Mouse (Mus musculus) cortical plate, adult 2 months (tissue): ENCODE data around the gene Kpna3. TPM values are rescaled to one million over a fixed set of nuclear protein-coding genes. Genes with fewer than 3 reads are reported as not detected.

Experiments used
- H3K27ac ChIP-seq: fragments of 200-500 bp; 2 replicates; pipeline ENCODE4 v1.5.1; 2012; ENCODE audit warnings: low read length, control low read depth, inconsistent platforms; ENCODE audit not compliant: insufficient read depth
- H3K4me1 ChIP-seq: fragments of 200-500 bp; 2 replicates; pipeline ENCODE4 v1.6.1; 2011; ENCODE audit warnings: low read length; ENCODE audit not compliant: control insufficient read depth, insufficient read depth
- H3K4me3 ChIP-seq: fragments of 200-500 bp; 2 replicates; pipeline ENCODE4 v1.5.1; 2011; ENCODE audit warnings: mild to moderate bottlenecking, low read length, control low read depth; ENCODE audit not compliant: insufficient read depth
- CTCF ChIP-seq: fragments of 200-500 bp; IDR thresholded peaks from 2 replicates; pipeline ENCODE4 v1.5.1; 2011; ENCODE audit warnings: mild to moderate bottlenecking, control low read depth, low read length; ENCODE audit not compliant: insufficient read depth; ENCODE audit errors: extremely low read depth
- POLR2A ChIP-seq: fragments of 200-500 bp; IDR thresholded peaks from 2 replicates; pipeline ENCODE4 v1.6.1; 2011; ENCODE audit warnings: mild to moderate bottlenecking, low read length, control low read depth; ENCODE audit not compliant: insufficient read depth; ENCODE audit errors: extremely low read depth
- polyA plus RNA-seq: library from polyadenylated mRNA; depleted of rRNA; stranded (reverse); fragments of >200 nt; gene quantifications from 2 replicates; pipeline ENCODE4 v1.2.3, GENCODE M21; 2012

Gene Kpna3
- polyA plus RNA-seq, 1 experiment, result 47.6 TPM

DNA sequence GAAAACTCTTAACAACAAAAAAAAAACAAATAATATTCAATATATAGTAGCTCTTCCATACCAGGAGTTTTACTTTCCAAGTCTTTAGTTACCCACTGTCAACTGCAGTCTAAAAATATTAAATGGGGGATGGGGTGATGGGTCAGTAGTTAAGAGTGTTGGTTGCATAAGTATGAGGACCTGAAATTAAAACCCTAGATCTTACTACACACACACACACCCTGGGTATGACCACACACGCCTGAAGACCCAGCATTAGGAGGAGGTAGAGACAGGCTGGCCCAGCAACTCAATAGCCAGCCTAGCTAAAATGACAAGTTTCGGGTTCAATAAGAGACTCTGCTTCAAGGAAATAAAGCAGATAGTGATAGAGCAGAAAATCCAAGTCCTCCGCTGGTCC lies 32.6 kb downstream of the Kpna3 start:
- Histone ChIP-seq H3K4me1 (peaks cover 1% of the 10 kb centered on the region; the same call in 1 of the 2 replicates), H3K27ac (no peak overlapping the region), H3K4me3 (no peak overlapping the region)
- TF ChIP-seq POLR2A, result no peak

DNA sequence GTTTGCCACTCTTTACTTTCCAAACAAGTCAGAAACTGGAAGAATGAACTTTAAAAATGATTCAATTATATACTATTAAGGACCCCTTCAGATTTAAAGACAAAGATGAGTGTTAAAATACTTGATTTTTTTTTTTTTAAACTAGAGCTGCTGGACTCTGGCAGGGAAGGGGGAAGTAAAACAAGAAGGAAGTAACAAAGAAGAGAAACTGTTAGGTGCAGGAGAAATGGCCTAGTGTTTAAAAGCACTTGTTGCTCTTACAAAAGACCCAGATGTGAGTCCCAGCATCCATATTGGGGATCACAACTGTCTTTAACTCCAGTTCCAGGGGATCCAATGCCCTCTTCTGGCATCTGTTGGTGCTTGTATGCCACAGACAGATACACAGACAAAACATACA lies 33.9 kb downstream of the Kpna3 start:
- TF ChIP-seq CTCF (no peak), POLR2A (no peak)
- Histone ChIP-seq H3K27ac (no peak overlapping the region), H3K4me1 (peaks cover 1% of the 10 kb centered on the region; the same call in 1 of the 2 replicates), H3K4me3 (no peak overlapping the region)

GRCm38 (mm10) chr14:61404941-61405340 lies 34.7 kb downstream of the Kpna3 start:
- H3K4me1 ChIP-seq, result peaks cover 1% of the 10 kb centered on the region; the same call in 1 of the 2 replicates
- TF ChIP-seq CTCF (no peak), POLR2A (no peak)
- H3K27ac ChIP-seq, result no peak overlapping the region
- H3K4me3 ChIP-seq, result no peak overlapping the region

DNA sequence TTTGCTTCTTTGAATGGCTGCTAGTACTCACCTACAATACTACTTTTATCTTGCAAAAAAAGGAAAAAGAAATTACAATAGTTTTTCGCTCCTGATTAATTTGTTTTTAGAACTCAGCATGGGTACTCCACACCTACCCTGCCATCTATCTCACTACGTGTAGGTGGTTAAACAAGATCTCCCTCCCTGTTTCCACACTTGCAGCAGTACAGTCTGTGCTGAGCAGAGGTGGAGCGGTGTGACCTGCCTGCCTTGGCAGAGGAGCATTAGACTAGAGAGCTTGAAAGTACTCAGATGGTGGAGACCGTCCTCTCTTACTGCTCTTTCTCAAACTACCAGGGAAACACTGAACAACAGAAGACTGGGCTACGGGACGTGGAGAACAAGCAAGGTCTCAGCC lies 44.9 kb downstream of the Kpna3 start:
- no peak overlapping the region for H3K27ac ChIP-seq
- TF ChIP-seq CTCF, result no peak
- H3K4me1 ChIP-seq, result peaks cover 3% of the 10 kb centered on the region; the same call in 1 of the 2 replicates
- no peak overlapping the region for H3K4me3 ChIP-seq

- TF ChIP-seq POLR2A, result no peak
- TF ChIP-seq CTCF, result no peak
- Histone ChIP-seq H3K27ac (no peak overlapping the region), H3K4me3 (no peak overlapping the region), H3K4me1 (peaks cover 3% of the 10 kb centered on the region; the same call in 1 of the 2 replicates)
These were observed 49.1 kb downstream of the Kpna3 start for GRCm38 (mm10) chr14:61390586-61390985.

DNA sequence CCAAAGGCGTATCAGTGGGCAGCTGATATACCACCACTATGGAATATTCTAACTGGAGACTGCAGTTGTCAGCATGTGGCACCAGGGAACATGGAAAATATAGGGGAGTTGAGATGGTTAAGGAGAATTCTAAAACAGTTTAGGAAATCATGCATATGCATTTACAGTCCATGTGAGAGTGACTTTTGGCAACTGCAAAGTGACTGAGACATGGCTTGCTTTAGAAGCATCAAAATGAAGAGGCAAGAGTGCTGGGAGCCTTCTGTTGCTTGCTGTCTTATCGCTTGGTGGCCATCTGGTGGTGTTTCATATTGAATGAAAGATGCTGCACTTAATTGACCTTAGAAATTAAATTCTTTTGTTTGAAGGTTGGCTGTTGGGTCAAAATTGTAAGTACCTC lies 72.4 kb downstream of the Kpna3 start:
- TF ChIP-seq POLR2A, result no peak
- no peak for TF ChIP-seq CTCF
- no peak overlapping the region; the same call in 1 of the 2 replicates for H3K27ac ChIP-seq
- no peaks in the 10 kb centered on the region; the same call in 1 of the 2 replicates for H3K4me1 ChIP-seq
- no peak overlapping the region for H3K4me3 ChIP-seq

DNA sequence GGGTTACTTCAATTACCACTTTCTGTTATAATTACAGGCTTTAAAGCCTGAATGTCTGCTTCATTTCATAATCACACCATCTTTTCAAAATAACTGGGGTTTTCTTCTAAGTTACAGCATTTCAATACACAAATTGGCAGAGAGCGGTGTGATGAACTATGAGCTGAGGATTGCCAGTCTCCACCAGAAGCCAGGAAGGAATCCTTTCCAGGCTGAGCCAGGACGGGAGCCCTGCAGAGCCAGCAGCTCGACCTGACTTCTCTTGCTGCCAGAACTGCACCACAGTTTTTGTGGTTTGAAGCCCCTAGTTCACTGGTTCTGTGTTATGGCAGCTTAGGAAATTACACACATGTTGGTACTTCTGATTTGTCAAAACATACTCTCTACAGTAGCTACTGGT lies 75.0 kb downstream of the Kpna3 start:
- Histone ChIP-seq H3K4me1 (no peaks in the 10 kb centered on the region; the same call in 1 of the 2 replicates), H3K27ac (no peak overlapping the region), H3K4me3 (no peak overlapping the region)
- TF ChIP-seq CTCF (no peak), POLR2A (no peak)

DNA sequence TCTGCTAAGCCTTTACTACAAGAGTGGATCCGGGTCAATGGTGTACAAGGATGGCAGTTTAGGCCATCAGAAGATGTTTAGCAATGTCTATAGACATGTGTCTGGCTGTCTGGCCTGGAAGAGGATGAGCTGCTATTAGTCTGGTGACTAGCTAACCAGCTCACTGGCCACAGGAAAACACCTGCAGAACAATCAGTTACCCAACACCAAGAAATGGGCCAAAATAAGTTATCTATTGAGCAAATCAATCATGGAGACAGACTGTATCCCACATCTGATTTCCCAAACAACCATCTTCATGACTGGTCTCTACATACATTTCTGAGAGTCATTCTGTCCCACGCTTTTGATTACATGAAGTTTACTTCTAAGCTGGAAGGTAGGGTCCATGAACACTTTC lies 75.9 kb downstream of the Kpna3 start:
- TF ChIP-seq POLR2A, result no peak
- no peak for TF ChIP-seq CTCF
- Histone ChIP-seq H3K27ac (no peak overlapping the region), H3K4me3 (no peak overlapping the region), H3K4me1 (no peaks in the 10 kb centered on the region; the same call in 1 of the 2 replicates)

- H3K4me1 ChIP-seq, result no peaks in the 10 kb centered on the region; the same call in 1 of the 2 replicates
- H3K4me3 ChIP-seq, result no peak overlapping the region
- H3K27ac ChIP-seq, result no peak overlapping the region
- TF ChIP-seq CTCF, result no peak
- TF ChIP-seq POLR2A, result no peak
These were observed 77.4 kb downstream of the Kpna3 start for GRCm38 (mm10) chr14:61362268-61362667.

GRCm38 (mm10) chr14:61360981-61361511 lies 78.6 kb downstream of the Kpna3 start:
- Histone ChIP-seq H3K4me3 (peak overlapping the region; percentile 46; the same call in 1 of the 2 replicates), H3K27ac (no peak overlapping the region), H3K4me1 (no peaks in the 10 kb centered on the region)
- TF ChIP-seq CTCF, result no peak
- no peak for TF ChIP-seq POLR2A
